Mouse (Mus musculus) retina, embryonic 14.5 days (tissue): ENCODE measurements at regions not wholly inside any gene's neighbourhood (a gene's known extent, or its start where the extent isn't known, plus 50 kb on each side); places are given as distances from the start of the nearest gene placed in this dataset.

Experiments
- DNase-seq: peaks from one replicate; pipeline ENCODE4 v3.0.0-alpha.2; 2015; ENCODE audit warnings: low spot score

- no peak for DNase-seq
Observed at GRCm38 (mm10) chr2:50830056-50830720, 318.7 kb downstream of the Rnd3 start.

GRCm38 (mm10) chr2:50827097-50827496, 321.8 kb downstream of the Rnd3 start:
- DNase-seq = no peak

GRCm38 (mm10) chr2:50826537-50826936, 322.4 kb downstream of the Rnd3 start:
- DNase-seq = no peak

GRCm38 (mm10) chr2:50825626-50826025, 323.3 kb downstream of the Rnd3 start:
- no peak for DNase-seq

GRCm38 (mm10) chr2:50824782-50825181, 324.1 kb downstream of the Rnd3 start:
- DNase-seq = no peak

- no peak for DNase-seq
Observed at GRCm38 (mm10) chr2:50822738-50823137, 326.2 kb downstream of the Rnd3 start.

GRCm38 (mm10) chr2:50819305-50819665, 329.6 kb downstream of the Rnd3 start:
- no peak for DNase-seq

GRCm38 (mm10) chr2:50818557-50819304, 330.2 kb downstream of the Rnd3 start:
- DNase-seq = no peak

GRCm38 (mm10) chr2:50816364-50816763, 332.5 kb downstream of the Rnd3 start:
- no peak for DNase-seq

GRCm38 (mm10) chr2:50815541-50815940, 333.4 kb downstream of the Rnd3 start:
- no peak for DNase-seq

GRCm38 (mm10) chr2:50813568-50814461, 335.1 kb downstream of the Rnd3 start:
- no peak for DNase-seq

- peak; percentile 78 for DNase-seq
Observed at GRCm38 (mm10) chr2:50812296-50812695, 336.6 kb downstream of the Rnd3 start.

- peak; percentile 58 for DNase-seq
Observed at GRCm38 (mm10) chr2:50810336-50811066, 338.4 kb downstream of the Rnd3 start.

GRCm38 (mm10) chr2:50809823-50810222, 339.1 kb downstream of the Rnd3 start:
- no peak for DNase-seq

GRCm38 (mm10) chr2:50807162-50807960, 341.6 kb downstream of the Rnd3 start:
- DNase-seq = no peak

- DNase-seq = no peak
Observed at GRCm38 (mm10) chr2:50805645-50806044, 343.3 kb downstream of the Rnd3 start.

GRCm38 (mm10) chr2:50796087-50796486, 352.8 kb downstream of the Rnd3 start:
- no peak for DNase-seq

GRCm38 (mm10) chr2:50793616-50794015, 355.3 kb downstream of the Rnd3 start:
- DNase-seq = no peak

- DNase-seq = no peak
Observed at GRCm38 (mm10) chr2:50793067-50793466, 355.8 kb downstream of the Rnd3 start.

- no peak for DNase-seq
Observed at GRCm38 (mm10) chr2:50789051-50789651, 359.8 kb downstream of the Rnd3 start.

- DNase-seq = no peak
Observed at GRCm38 (mm10) chr2:50772101-50772500, 376.8 kb downstream of the Rnd3 start.
